Mouse (Mus musculus): Measurements from ENCODE around the gene Dnajc22.

- TF ChIP-seq POLR2A (IDR thresholded peaks at IDR 0.05; ENCODE audit: borderline replicate concordance, insufficient read depth, low read length) (no peak), CTCF (IDR thresholded peaks at IDR 0.05; ENCODE audit: borderline replicate concordance, insufficient read depth, low read depth, low read length) (no peak)
Observed at GRCm38 (mm10) chr15:99112843-99113395, 19.9 kb downstream of the Dnajc22 start.

All from cerebellum, adult 2 months (tissue).